Mouse (Mus musculus) thymus, adult 2 months (tissue): ENCODE data around the gene Kcnk3.

Source experiments
- CTCF ChIP-seq: fragments of 200-500 bp; IDR thresholded peaks from 2 replicates; pipeline ENCODE4 v1.5.1; 2012; ENCODE audit warnings: mild to moderate bottlenecking, control low read depth, low read length, moderate library complexity, borderline replicate concordance; ENCODE audit not compliant: control insufficient read depth, poor library complexity, insufficient read depth; ENCODE audit errors: extremely low read depth
- POLR2A ChIP-seq: fragments of 200-500 bp; IDR thresholded peaks from 2 replicates; pipeline ENCODE4 v1.6.1; 2012; ENCODE audit warnings: mild to moderate bottlenecking, low read length, control low read depth, moderate library complexity; ENCODE audit not compliant: control insufficient read depth, poor library complexity, insufficient read depth; ENCODE audit errors: extremely low read depth

- TF ChIP-seq CTCF (no peak), POLR2A (no peak)
Observed at GRCm38 (mm10) chr5:30626331-30627105, 38.5 kb downstream of the Kcnk3 start.
